Mouse (Mus musculus) CD4-positive, CD25-positive, alpha-beta regulatory T cell, adult 2 months (primary cell): ENCODE data around the gene Ift122.
"Not testable (repeated sequence)": the region's sequence is repeated elsewhere in the genome, so short reads cannot be mapped to it uniquely, and the experiment has no call there.

Experiments used
- DNase-seq: peaks from one replicate; pipeline ENCODE4 v3.0.0-alpha.2; 2012; ENCODE audit warnings: low read depth, low spot score

Ift122 gene

GRCm38 (mm10) chr6:115846640-115847411 is 6.4 kb upstream of the Ift122 start:
- peak; percentile 81 for DNase-seq

- DNase-seq = no peak
These were observed 4.5 kb upstream of the Ift122 start for GRCm38 (mm10) chr6:115848598-115849304.

GRCm38 (mm10) chr6:115852446-115853090 is 702 bp upstream of the Ift122 start:
- DNase-seq = no peak

GRCm38 (mm10) chr6:115853985-115854384 is 715 bp downstream of the Ift122 start:
- no peak for DNase-seq

- peak; percentile 72 for DNase-seq
These were observed 1.2 kb downstream of the Ift122 start for GRCm38 (mm10) chr6:115854432-115854831.

GRCm38 (mm10) chr6:115855733-115856360 is 2.6 kb downstream of the Ift122 start:
- DNase-seq = no peak

GRCm38 (mm10) chr6:115856361-115856745 is 3.1 kb downstream of the Ift122 start:
- no peak for DNase-seq

GRCm38 (mm10) chr6:115859258-115859657 is 6.0 kb downstream of the Ift122 start:
- no peak for DNase-seq

- DNase-seq = no peak
These were observed 6.8 kb downstream of the Ift122 start for GRCm38 (mm10) chr6:115860027-115860556.

- DNase-seq = no peak
These were observed 10.1 kb downstream of the Ift122 start for GRCm38 (mm10) chr6:115863340-115863841.

- DNase-seq = no peak
These were observed 12.0 kb downstream of the Ift122 start for GRCm38 (mm10) chr6:115865246-115865645.

- not testable (repeated sequence) for DNase-seq
These were observed 13.9 kb downstream of the Ift122 start for GRCm38 (mm10) chr6:115867157-115867556.

- not testable (repeated sequence) for DNase-seq
These were observed 18.0 kb downstream of the Ift122 start for GRCm38 (mm10) chr6:115871318-115871717.

- DNase-seq = no peak
These were observed 24.0 kb downstream of the Ift122 start for GRCm38 (mm10) chr6:115877239-115877638.

- DNase-seq = no peak
These were observed 25.4 kb downstream of the Ift122 start for GRCm38 (mm10) chr6:115878694-115879093.

GRCm38 (mm10) chr6:115879736-115880135 is 26.5 kb downstream of the Ift122 start:
- no peak for DNase-seq

GRCm38 (mm10) chr6:115880751-115881150 is 27.5 kb downstream of the Ift122 start:
- DNase-seq = no peak

GRCm38 (mm10) chr6:115884018-115884417 is 30.7 kb downstream of the Ift122 start:
- DNase-seq = no peak

- peak; percentile 5 for DNase-seq
These were observed 33.6 kb downstream of the Ift122 start for GRCm38 (mm10) chr6:115886894-115887293.

- peak; percentile 56 for DNase-seq
These were observed 35.0 kb downstream of the Ift122 start for GRCm38 (mm10) chr6:115888296-115888695.

GRCm38 (mm10) chr6:115890601-115891000 is 37.3 kb downstream of the Ift122 start:
- DNase-seq = no peak
